Mouse (Mus musculus) liver, postnatal 0 days (tissue): ENCODE measurements at regions not wholly inside any gene's neighbourhood (a gene's known extent, or its start where the extent isn't known, plus 50 kb on each side); places are given as distances from the start of the nearest gene placed in this dataset.

ENCODE experiments used
- ATAC-seq: fragments of 200-750 bp; cut with Nextera tagmentation; 2 replicates; pipeline ENCODE4 v1.8.0; 2017; ENCODE audit warnings: mild to moderate bottlenecking, moderate library complexity
- DNase-seq: peaks from one replicate; pipeline ENCODE4 v3.0.0-alpha.2; 2016
- H3K27ac ChIP-seq: fragments of 300-500 bp; sonication (generic); 2 replicates; pipeline ENCODE4 v1.5.1; 2014; ENCODE audit warnings: antibody characterized with exemption, moderate library complexity, mild to moderate bottlenecking, low read depth
- H3K27me3 ChIP-seq: fragments of 300-500 bp; sonication (generic); 2 replicates; pipeline ENCODE4 v1.6.1; 2014; ENCODE audit warnings: low read length, control low read depth, mixed read lengths; ENCODE audit not compliant: insufficient read depth
- H3K36me3 ChIP-seq: fragments of 300-500 bp; sonication (generic); replicated peaks from 2 replicates; pipeline ENCODE4 v1.6.1; 2014; ENCODE audit warnings: mild to moderate bottlenecking, control low read depth, low read length, moderate library complexity, mixed read lengths; ENCODE audit not compliant: insufficient read depth
- H3K4me1 ChIP-seq: fragments of 300-500 bp; sonication (generic); 2 replicates; pipeline ENCODE4 v1.6.1; 2014; ENCODE audit warnings: antibody characterized with exemption, mild to moderate bottlenecking, control low read depth; ENCODE audit not compliant: insufficient read depth
- H3K4me2 ChIP-seq: fragments of 300-500 bp; sonication (generic); 2 replicates; pipeline ENCODE4 v1.6.1; 2014; ENCODE audit warnings: low read depth, mild to moderate bottlenecking, low read length, moderate library complexity, mixed read lengths
- H3K4me3 ChIP-seq: fragments of 300-500 bp; sonication (generic); 2 replicates; pipeline ENCODE4 v1.5.1; 2014; ENCODE audit warnings: low read depth, low read length
- H3K9ac ChIP-seq: fragments of 300-500 bp; sonication (generic); replicated peaks from 2 replicates; pipeline ENCODE4 v1.6.1; 2014; ENCODE audit warnings: mild to moderate bottlenecking, moderate library complexity
- H3K9me3 ChIP-seq: fragments of 300-500 bp; sonication (generic); 2 replicates; pipeline ENCODE4 v1.6.1; 2016; ENCODE audit warnings: mild to moderate bottlenecking, control low read depth, low read length, mixed read lengths
- CTCF ChIP-seq: sonication (generic); IDR thresholded peaks from 2 replicates; pipeline ENCODE4 v1.5.1; 2016; ENCODE audit warnings: antibody characterized with exemption, low read depth
- EP300 ChIP-seq: IDR thresholded peaks from 2 replicates; pipeline ENCODE4 v1.6.1; 2016; ENCODE audit warnings: antibody characterized with exemption, low read depth, mild to moderate bottlenecking
- WGBS: fragments of 180-500 bp; shearing (Covaris S2); extraction: QIAGEN DNeasy Blood & Tissue Kit; methylation state at CpG from one replicate; pipeline ENCODE4 v1.1.7; 2014; ENCODE audit not compliant: insufficient replicate concordance; 5-methylcytosine and 5-hydroxymethylcytosine counted together

DNA sequence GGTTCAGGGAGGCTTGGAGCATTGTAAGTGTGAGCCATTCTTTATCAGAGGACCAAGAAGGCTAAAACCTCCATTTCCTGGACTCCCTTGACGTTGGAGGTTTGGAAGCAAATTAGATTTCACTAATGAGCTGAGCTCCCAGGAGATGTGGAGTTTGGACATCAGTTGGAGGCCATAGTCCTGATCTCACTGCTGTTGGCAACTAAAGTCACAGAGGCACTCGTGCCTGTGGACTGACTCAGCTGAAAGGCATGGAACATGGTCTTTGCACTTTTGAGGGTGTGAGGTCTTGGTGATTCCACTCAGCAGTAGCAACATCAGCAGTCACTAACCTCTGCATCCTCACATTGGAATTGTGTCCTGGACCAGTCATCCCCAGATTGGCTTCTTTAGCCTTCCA is 169.1 kb upstream of the Klf4 start:
- Histone ChIP-seq H3K9me3 (no peaks in the 10 kb centered on the region), H3K27ac (no peak overlapping the region), H3K36me3 (no peaks in the 10 kb centered on the region), H3K27me3 (0 out of 2 replicates have a peak, but pooled peaks cover 2% of the 10 kb centered on the region), H3K4me2 (no peak overlapping the region), H3K9ac (no peak overlapping the region), H3K4me1 (no peaks in the 10 kb centered on the region), H3K4me3 (no peak overlapping the region)
- TF ChIP-seq CTCF (no peak), EP300 (no peak)
- 67% methylated on average over 2 of the region's 2 CpGs for WGBS
- DNase-seq: no peak
- ATAC-seq: no peak

DNA sequence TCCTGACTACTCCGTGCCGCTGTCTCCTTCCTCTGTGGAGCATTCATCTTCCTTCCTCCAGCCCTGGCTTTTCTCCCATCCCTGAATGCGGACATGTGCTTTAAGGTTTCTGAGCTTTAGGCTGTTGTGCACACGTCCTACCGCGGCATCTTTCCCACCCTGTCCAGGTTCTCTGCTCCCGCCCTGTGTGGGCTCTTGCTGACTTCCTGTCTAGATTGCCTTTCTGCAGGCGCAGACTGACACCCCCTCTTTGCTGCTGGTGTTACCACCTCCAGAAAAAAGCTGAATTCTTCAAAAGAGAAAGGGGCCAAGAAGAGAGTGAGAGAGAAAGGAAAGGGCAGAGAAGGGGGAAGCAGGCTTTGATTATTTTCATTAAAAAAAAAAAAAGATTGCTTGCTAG is 167.7 kb upstream of the Klf4 start:
- Histone ChIP-seq H3K4me3 (no peak overlapping the region), H3K27ac (no peak overlapping the region), H3K4me1 (no peaks in the 10 kb centered on the region), H3K36me3 (no peaks in the 10 kb centered on the region), H3K9ac (no peak overlapping the region), H3K4me2 (no peak overlapping the region), H3K9me3 (no peaks in the 10 kb centered on the region), H3K27me3 (0 out of 2 replicates have a peak, but pooled peaks cover 3% of the 10 kb centered on the region)
- 57% methylated on average over 8 of the region's 8 CpGs for WGBS
- no peak for ATAC-seq
- no peak for DNase-seq
- TF ChIP-seq CTCF: no peak
- TF ChIP-seq EP300: no peak

DNA sequence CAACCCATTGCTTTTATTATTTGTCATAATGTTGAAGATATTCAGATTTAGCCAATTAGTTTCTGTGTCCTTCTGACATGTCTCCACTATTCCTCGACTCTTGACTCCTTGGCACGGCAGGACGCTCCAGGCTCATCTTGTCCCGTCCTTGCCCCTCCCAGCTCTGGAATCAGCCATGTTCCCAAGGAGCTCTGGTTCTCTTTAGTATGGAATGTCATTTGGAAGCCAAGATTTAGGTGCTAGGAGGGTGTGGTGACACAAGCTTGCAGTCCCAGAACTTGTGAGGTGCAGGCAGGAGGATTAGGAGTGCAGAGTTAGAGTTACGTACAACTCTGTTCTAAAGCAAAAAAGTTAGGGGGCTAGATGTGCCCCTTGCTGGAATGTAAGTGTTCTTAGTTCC is 166.9 kb upstream of the Klf4 start:
- H3K4me2 ChIP-seq: no peak overlapping the region
- TF ChIP-seq EP300 (no peak), CTCF (no peak)
- no peak for ATAC-seq

DNA sequence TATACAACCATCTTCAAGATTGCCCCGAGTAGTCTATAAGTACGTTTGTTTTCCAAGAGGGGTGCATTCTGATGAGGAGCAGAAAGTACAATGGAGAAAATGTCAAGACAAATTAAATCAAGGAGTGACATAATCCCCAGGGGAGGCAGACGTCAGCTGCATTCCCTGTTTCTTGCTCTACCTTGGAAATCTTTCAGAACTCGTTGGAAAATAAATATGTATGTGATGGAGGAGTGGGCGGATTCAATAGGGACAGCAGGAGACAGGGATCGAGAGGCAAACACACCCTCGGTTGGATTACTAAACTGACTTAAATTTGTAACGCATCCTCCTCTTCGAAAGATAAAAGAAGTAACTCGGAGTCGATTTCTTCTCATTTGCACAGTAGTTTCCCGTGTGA is 164.8 kb upstream of the Klf4 start:
- H3K4me3 ChIP-seq: no peak overlapping the region
- WGBS: 66% methylated on average over 12 of the region's 12 CpGs

More for the DNA sequence above, 166.9 kb upstream of the Klf4 start:
- 0 out of 2 replicates have a peak, but pooled peaks cover 6% of the 10 kb centered on the region for H3K27me3 ChIP-seq
- no peak overlapping the region for H3K27ac ChIP-seq
- H3K36me3 ChIP-seq: no peaks in the 10 kb centered on the region
- no peak overlapping the region for H3K4me3 ChIP-seq
- H3K4me1 ChIP-seq: no peaks in the 10 kb centered on the region
- no peaks in the 10 kb centered on the region for H3K9me3 ChIP-seq
- 83% methylated on average over 5 of the region's 5 CpGs for WGBS
- no peak overlapping the region for H3K9ac ChIP-seq
- no peak for DNase-seq

DNA sequence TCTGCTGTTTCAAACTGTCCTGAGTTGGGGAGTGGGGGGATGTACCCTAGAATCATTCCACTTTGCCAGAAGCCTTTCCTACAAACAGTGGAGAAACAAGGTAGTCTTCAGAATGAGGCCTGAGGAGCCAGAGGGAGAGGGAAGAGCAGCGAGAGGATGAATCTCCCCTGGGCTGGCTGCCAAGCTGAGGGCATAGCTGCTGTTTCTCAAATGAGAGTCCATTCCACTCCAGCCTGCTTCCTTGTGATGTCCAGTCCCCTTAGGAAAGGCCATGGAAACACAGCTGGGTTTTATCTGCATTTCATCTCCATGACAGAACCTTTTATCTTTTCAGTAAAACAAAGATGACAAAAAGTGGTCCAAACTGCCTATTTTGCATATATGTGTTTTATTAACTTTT is 164.2 kb upstream of the Klf4 start:
- no peaks in the 10 kb centered on the region for H3K36me3 ChIP-seq
- DNase-seq: no peak
- no peak overlapping the region for H3K4me2 ChIP-seq
- no peak overlapping the region for H3K4me3 ChIP-seq
- no peaks in the 10 kb centered on the region for H3K9me3 ChIP-seq
- H3K4me1 ChIP-seq: no peaks in the 10 kb centered on the region
- no peak overlapping the region for H3K27ac ChIP-seq
- H3K27me3 ChIP-seq: 0 out of 2 replicates have a peak, but pooled peaks cover 6% of the 10 kb centered on the region
- no peak for ATAC-seq
- WGBS: 46% methylated on average over 1 of the region's 1 CpGs
- no peak for TF ChIP-seq CTCF
- no peak for TF ChIP-seq EP300
- H3K9ac ChIP-seq: no peak overlapping the region

More for the DNA sequence above, 164.8 kb upstream of the Klf4 start:
- H3K9ac ChIP-seq: no peak overlapping the region
- no peak overlapping the region for H3K4me2 ChIP-seq
- TF ChIP-seq EP300: no peak
- TF ChIP-seq CTCF: no peak
- ATAC-seq: no peak
- no peak for DNase-seq
- no peaks in the 10 kb centered on the region for H3K4me1 ChIP-seq
- H3K36me3 ChIP-seq: no peaks in the 10 kb centered on the region
- 0 out of 2 replicates have a peak, but pooled peaks cover 6% of the 10 kb centered on the region for H3K27me3 ChIP-seq
- no peaks in the 10 kb centered on the region for H3K9me3 ChIP-seq
- no peak overlapping the region for H3K27ac ChIP-seq

DNA sequence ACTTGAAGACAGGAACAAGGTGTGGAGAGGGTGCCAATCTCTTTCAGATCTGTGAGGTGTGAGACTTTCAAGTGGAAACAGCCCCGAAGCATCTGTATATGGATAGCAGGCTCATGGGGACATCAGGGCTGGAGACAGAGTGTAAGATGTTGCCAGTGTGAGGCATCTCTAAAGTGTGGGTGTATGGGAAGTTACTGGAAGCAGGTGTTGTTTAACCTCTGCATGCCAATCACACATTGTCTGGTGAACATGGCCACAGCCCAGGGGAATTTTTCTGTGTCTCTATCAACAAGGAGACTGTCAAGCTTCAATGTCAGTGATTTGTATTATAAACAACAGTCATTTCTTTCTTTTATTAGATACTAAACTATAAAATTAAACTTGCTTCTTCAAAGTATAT is 163.0 kb upstream of the Klf4 start:
- no peak overlapping the region for H3K27ac ChIP-seq
- no peak for TF ChIP-seq CTCF
- no peak for TF ChIP-seq EP300
- no peaks in the 10 kb centered on the region for H3K4me1 ChIP-seq
- no peak overlapping the region for H3K4me3 ChIP-seq
- DNase-seq: no peak
- no peaks in the 10 kb centered on the region for H3K36me3 ChIP-seq
- ATAC-seq: no peak
- H3K27me3 ChIP-seq: 0 out of 2 replicates have a peak, but pooled peaks cover 6% of the 10 kb centered on the region
- no peak overlapping the region for H3K9ac ChIP-seq
- H3K9me3 ChIP-seq: no peaks in the 10 kb centered on the region
- H3K4me2 ChIP-seq: no peak overlapping the region
- 68% methylated on average over 1 of the region's 1 CpGs for WGBS

DNA sequence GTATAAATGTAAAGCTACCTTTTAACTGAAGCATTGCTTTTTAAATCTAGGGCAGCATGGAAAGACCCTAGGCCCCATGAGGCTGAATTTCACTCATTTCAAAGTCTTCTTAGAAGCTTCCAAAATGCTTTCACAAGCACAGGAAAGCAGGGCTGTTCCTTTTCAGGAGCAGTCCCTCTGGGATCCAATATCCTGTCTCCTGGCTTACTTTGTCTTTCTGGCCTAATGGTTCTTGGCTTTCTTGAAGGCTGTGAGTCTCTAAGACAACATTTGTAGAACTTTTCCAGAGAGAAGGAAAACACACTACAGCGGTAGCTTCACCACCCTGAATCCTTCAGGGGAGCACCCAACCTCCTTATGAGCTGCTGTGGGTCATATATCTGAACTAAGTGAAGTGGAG is 157.2 kb upstream of the Klf4 start:
- TF ChIP-seq EP300 (no peak), CTCF (no peak)
- Histone ChIP-seq H3K4me3 (no peak overlapping the region), H3K9ac (no peak overlapping the region), H3K36me3 (no peaks in the 10 kb centered on the region), H3K4me2 (no peak overlapping the region), H3K27me3 (no peaks in the 10 kb centered on the region), H3K27ac (no peak overlapping the region), H3K9me3 (no peaks in the 10 kb centered on the region), H3K4me1 (no peaks in the 10 kb centered on the region)
- ATAC-seq: no peak
- WGBS: 83% methylated on average over 1 of the region's 1 CpGs
- DNase-seq: no peak
